Mouse (Mus musculus) ovary, postnatal 36 days (tissue): ENCODE data around the gene Plekhg3.

ENCODE experiments used
- DNase-seq: peaks from one replicate; pipeline ENCODE4 v3.0.0; 2022; ENCODE audit warnings: low spot score, mixed read lengths

Plekhg3 gene

GRCm38 (mm10) chr12:76527245-76527881 is 3.3 kb upstream of the Plekhg3 start:
- DNase-seq, result no peak

GRCm38 (mm10) chr12:76528766-76529165 is 1.9 kb upstream of the Plekhg3 start:
- DNase-seq, result no peak

GRCm38 (mm10) chr12:76531986-76532925 is 1.6 kb downstream of the Plekhg3 start:
- DNase-seq, result no peak

- no peak for DNase-seq
Measured at GRCm38 (mm10) chr12:76532926-76533376, 2.3 kb downstream of the Plekhg3 start.

GRCm38 (mm10) chr12:76533377-76534222 is 2.9 kb downstream of the Plekhg3 start:
- peak; percentile 80 for DNase-seq

- DNase-seq, result no peak
Measured at GRCm38 (mm10) chr12:76534233-76534632, 3.5 kb downstream of the Plekhg3 start.

GRCm38 (mm10) chr12:76534641-76535283 is 4.1 kb downstream of the Plekhg3 start:
- no peak for DNase-seq

GRCm38 (mm10) chr12:76535471-76535900 is 4.8 kb downstream of the Plekhg3 start:
- DNase-seq, result no peak

- DNase-seq, result no peak
Measured at GRCm38 (mm10) chr12:76536591-76537153, 6.0 kb downstream of the Plekhg3 start.

GRCm38 (mm10) chr12:76537434-76537833 is 6.7 kb downstream of the Plekhg3 start:
- DNase-seq, result no peak

- no peak for DNase-seq
Measured at GRCm38 (mm10) chr12:76540169-76540568, 9.5 kb downstream of the Plekhg3 start.

GRCm38 (mm10) chr12:76540701-76541221 is 10.1 kb downstream of the Plekhg3 start:
- DNase-seq, result no peak

- DNase-seq, result no peak
Measured at GRCm38 (mm10) chr12:76541475-76541874, 10.8 kb downstream of the Plekhg3 start.

GRCm38 (mm10) chr12:76541879-76542278 is 11.2 kb downstream of the Plekhg3 start:
- DNase-seq, result no peak

- DNase-seq, result no peak
Measured at GRCm38 (mm10) chr12:76545786-76546370, 15.2 kb downstream of the Plekhg3 start.

GRCm38 (mm10) chr12:76546383-76547276 is 15.9 kb downstream of the Plekhg3 start:
- DNase-seq, result no peak

GRCm38 (mm10) chr12:76547409-76548081 is 16.9 kb downstream of the Plekhg3 start:
- no peak for DNase-seq

- DNase-seq, result no peak
Measured at GRCm38 (mm10) chr12:76548082-76548423, 17.4 kb downstream of the Plekhg3 start.

GRCm38 (mm10) chr12:76549203-76549602 is 18.5 kb downstream of the Plekhg3 start:
- no peak for DNase-seq
